Mouse (Mus musculus): ENCODE data around the gene Fbxo27.
A peak's percentile ranks its signal among the peaks of the same experiment; 100 is the strongest.
"Not testable (repeated sequence)": the region's sequence is repeated elsewhere in the genome, so short reads cannot be mapped to it uniquely, and the experiment has no call there.

Fbxo27 gene

DNA sequence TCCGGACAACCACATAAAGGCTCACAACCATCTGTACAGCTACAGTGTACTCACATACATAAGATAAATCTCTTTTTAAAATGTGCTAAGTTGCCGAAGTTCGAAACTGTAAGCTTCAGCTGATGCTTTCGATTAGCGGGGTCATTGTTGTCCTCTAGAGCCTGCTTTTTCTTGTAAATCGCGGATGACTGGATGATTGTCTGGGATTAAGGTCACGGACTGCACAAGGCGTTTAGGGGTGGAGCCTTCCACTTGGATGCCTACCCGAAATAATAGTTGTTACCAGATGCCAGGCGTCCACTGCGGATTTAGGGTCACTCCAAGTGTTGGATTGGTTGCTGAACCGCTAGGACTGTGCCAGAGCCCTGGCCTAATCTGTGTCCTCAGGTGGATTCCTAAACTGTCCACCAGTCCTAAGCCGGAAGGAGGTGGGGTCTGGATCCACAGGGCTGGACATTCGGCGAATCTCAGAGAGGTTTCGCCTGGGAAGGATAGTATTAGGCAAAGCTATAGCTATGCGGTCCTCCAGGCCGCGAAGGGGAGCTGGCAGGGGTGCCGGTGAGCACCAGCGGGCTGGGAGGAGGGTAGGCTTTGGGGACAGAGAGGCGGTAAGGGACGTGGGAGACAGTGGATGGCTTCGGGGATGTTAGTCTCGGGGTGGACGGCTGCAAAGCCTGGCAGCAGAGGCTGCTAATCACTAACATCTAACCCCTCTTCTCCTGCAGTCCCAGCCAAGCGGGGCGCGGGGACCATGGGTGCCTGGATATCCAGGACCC, at the start of gene Fbxo27:
Fbxo27 (plus strand) TSS at position 305 of the 776 bp plus-strand sequence.
- DNase-seq = peak; percentile 80 to 84

DNA sequence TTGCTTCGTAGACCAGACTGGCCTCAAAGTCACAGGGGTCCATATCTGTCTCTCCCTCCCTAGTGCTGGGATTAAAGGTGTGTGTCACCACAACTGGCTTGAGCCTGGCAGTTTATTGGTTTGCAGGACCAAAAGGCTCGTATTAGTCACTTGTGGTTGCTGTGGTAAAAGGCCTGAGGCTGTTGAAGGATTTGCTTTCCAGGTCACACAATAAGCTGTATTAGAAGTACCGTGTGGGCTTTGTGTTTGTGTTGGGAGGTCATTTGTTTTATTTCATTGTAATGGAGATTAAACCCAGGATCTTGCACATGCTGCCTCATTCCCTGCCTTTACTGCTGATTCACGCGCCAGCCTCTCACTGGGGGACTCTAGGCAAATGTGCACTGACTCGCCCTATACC, 47.3 kb upstream of the Fbxo27 start:
- DNase-seq = no peak

DNA sequence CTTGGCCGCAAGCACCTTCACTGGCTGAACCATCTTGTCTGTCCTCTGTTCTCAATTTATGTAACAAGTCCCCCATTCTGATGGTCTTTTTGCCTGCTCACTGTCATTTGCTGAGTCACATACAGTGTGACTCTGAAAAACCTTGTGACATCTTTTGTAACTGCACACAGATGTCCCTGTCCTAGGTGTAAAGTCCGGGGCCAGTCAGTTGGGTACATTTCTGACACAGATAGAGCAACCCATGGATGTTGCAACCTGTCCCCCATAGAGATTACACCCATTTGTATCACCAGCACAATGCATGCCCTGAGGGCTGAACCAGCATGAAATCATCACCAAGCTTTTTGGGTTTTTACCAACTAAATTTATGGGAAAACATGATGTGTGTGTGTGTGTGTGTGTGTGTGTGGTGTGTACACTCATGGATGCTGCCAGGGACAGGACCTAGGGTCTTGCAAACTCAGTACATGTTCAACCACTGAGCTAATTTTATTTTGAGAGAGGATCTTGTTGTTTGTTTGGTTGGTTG, 46.6 kb upstream of the Fbxo27 start:
- DNase-seq = no peak

DNA sequence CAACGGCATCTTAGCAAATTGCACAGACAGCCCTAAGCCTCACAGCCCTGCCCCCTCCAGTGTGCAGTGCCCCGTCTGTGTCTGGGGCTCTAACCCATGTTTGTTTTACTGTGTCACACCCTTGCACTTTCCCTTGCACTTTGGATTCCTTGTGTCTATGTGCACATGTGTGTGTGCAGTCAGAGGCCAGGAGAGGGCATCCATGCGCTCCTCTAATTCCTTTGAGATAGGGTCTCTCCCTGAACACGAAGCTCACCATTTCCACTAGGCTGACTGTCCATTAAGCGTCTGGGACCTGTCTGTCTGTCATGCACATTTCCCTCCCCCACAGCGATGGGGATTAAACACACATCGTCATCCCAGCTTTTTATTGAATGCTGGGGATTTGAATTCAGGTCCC, 45.6 kb upstream of the Fbxo27 start:
- no peak for DNase-seq

DNA sequence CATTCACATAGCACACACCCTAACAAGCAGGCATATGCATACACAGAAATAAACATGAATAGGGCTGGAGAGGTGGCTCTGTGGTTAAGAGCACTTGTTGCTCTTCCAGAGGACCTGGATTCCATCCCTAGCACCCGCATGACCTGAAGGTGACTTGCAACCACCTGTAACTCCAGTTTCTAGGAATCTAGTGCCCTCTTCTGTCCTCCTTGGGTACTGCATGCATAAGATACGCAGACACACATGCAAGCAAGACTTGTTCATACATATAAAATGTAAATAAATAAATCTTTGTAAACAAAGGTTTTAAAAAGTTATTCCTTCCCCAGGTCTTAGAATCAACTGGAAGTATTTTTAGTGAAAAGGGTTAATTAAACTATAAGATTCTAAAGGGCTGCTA, 41.5 kb upstream of the Fbxo27 start:
- DNase-seq = peak in 1 of 2 experiments; percentile 7

DNA sequence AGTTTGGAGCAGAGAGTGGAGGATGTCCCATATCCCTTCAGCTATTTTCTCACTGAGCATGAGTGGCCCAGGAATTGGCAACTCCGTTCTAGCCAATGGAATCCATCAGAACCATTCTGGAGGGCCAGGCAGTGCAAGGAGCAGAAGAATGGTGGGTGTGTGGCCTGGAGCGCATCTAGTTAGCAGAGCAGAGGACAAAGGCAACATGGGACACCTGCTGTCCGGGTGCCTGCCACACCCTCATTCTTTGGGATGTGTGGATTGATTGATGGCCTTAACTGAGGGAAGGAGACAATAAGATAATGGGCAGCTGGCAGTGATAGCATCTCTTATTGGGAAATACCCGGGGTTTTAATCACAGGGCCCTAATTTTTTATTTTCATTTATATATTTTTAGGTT, 36.2 kb upstream of the Fbxo27 start:
- no peak for DNase-seq

DNA sequence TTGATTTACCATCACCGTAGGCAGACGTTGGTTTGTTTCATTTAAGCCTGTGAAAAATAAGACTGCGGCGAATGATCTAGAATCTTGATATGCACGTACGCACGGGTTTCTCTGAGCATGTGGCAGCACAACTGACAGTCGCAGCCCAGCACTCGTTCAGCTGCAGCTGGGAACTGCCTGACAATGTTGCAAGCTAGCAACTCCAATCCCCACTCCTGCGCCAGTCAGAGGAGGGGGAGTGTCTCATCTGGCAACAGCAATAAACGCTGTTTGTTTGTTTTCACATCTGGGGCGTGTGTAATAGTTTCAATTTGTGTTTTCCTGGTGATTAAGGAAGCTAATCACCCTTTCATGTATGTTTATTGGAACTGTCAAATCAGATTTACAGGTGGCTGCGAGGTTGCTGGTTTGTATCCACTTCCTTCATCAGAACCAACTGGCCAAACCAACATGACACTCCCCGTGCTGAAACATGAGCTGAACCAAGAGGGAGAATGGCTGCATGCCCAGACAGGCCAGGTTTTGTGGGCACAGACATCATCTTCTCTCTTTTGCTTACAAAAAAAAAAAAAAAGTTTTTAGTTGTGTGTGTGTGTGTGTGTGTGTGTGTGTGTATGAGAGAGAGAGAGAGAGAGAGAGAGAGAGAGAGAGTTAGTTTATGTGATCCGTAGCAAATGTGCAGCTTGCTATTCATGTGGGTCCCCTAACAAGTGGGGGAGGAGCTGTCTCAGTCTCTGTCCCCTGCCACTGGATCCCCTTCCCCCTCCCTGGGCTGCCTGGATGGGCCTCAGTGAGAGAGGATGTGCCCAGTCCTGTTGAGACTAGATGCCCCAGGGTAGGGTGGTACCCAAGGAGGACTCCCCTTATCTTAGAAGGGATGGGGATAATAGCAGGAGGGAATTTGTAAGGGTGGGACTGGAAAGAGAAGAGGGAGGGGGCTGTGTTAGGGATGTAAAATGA, 26.7 kb upstream of the Fbxo27 start:
- no peak for DNase-seq

DNA sequence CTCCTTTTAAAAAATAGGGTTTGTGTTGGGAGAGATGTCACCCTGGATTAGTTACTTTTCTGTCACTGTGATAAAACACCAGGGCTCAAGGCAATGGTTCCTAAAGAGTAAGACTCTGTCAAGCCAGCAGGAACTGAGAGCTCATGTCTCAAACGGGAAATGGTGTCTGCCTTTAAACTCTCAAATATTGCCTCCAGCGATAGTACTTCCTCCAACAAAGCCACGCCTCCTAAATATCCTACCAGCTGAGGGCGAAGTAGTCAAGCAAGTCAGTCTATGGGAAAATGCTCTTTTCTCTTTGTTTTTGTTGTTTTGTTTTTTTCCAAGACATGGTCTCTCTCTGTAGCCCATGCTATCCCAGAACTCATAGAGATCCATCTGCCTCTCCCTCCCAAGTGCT, 21.5 kb upstream of the Fbxo27 start:
- no peak for DNase-seq

DNA sequence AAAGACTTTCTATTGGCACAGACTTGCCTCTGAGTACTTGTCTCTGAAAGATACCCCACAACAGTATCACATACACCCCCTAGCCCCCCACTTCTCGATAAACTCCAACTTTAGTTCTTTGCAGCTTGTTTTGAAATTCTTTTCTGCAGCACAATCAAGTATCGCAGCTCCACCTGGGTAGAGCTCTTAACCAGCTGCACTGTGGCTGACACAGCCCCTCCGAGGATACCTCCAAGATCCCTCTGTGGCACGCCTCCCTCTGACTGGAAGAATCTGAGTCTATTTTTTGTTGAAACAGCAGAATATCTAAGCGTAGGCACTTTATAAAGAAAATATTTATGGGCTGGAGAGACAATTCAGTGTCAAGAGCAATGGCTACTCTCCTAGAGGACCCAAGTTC, 20.4 kb upstream of the Fbxo27 start:
- DNase-seq = no peak

DNA sequence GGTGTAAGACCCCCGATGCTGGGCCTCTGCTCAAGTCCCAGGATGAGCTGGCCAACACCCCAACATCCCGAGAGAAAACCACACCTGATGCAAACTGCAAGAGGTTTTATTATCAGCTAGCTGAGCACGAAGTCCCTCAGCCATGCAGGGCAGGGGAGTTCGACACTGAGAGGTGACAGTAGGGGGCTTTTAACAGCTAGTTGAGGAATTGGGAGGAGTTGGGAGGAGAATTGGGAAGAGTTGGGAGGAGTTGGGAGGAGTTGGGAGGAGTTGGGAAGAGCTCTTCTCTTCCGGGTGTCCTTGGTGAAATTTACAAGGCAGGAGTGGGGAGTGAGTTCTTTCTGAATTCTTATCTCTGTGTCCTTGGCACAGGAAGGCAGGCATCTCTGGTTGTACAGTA, 19.9 kb upstream of the Fbxo27 start:
- DNase-seq = not testable (repeated sequence)

DNA sequence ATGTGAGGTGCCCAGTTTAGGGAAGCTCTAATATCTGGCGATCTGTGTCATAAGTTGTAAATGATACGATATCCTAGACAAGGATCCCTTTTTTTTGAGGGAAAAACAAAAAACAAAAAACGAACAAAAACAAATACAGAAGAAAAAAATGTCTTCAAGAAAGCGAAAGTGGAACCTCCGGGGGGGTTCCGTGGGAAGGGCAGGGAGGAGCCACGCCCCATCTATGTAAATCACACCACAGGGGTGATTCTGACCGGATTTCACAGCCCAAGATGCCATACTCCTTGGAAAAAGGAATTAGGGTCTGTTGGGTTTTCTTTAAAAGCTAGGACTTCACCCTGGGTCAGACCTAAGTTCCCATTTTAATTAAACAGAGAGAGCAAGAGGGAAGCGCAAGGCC, 17.7 kb upstream of the Fbxo27 start:
- DNase-seq = no peak

DNA sequence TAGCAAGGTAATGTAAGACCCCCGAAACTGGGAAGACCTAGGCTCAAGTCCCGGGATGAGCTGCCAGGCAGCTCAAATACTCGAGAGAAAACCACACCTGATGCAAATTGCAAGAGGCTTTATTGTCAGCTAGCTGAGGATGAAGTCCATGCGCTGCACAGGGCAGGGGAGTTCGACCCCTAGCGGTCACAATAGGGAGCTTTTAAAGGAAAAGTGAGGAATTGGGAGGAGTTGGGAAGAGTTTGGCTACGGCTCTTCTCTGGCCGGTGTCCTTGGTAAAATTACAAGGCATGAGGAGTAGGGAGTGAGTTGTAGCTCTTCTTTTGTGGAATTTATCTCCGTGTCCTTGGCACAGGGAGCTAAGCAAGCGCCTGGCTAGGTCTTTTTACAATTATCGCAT, 16.9 kb upstream of the Fbxo27 start:
- DNase-seq = peak in 1 of 2 experiments; percentile 16

DNA sequence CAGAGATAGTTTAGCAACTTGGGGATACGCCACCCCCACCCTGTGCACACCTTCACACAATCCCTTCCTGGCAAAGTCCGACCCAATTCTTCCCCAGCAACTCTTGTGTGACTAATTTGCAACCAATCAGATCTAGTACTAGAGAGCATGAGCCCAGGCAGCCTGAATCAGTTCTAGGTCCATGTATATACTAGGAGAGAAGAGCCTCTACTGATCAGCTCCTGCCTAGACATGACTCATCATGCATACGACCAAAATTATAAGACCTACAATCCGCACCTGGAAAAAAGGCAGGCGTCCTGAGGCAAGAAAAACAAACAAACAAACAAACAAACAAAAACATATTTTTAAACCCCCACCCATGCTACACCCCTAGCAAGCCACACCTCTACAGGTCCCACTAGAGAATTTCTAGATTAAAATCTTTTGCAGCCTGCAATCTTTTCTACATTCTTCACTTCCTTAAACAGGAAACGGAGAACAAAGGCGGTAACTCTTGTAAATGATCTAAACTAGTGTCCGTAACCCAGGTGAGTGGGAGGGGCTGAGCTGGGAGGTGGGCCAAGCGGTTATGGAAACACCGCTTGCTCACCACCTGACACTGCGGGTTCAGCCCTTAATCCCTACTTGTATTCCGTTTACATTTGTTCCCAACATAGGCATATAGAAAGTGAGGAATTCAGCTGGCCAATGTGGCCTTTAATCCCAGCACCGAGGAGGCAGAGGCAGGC, 15.7 kb upstream of the Fbxo27 start:
- DNase-seq = no peak

DNA sequence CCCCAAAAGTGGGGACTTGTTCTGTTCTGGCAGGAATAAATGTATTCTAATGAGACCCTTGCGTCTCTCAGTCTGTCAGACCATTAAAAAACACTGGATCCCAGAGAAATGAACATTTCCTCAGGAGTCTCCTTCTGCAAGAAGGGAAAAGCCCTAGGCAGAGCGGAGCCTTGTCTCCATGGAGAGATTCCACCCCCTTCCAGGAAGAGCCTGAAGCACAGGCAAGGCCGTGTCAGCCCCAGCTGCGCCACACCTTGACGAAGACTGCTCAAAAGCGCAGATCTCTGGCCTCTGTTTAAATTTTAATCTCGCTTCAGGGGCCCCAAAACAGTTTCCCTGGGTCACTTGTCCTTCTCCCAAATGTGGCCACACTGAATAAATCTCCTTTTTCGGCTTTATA, 15.0 kb upstream of the Fbxo27 start:
- DNase-seq = no peak

DNA sequence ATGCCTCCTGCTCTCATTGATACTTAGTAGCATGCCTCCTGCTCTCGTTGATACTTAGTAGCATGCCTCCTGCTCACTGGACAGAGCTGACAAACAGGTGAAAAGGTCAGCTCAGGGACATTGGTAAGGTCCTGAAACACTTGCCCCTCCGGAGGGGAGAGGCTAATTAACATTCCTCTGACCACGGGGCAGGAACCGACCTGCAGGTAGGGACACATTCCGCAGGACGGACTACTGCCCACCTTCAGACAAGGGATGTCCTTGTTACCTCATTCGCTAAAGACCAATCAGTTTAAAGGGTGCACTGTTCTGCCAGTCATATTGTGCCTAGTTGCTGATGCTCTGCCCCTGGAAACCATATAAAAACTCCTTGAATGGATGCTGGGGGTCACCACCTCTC, 1.6 kb upstream of the Fbxo27 start:
- no peak for DNase-seq

DNA sequence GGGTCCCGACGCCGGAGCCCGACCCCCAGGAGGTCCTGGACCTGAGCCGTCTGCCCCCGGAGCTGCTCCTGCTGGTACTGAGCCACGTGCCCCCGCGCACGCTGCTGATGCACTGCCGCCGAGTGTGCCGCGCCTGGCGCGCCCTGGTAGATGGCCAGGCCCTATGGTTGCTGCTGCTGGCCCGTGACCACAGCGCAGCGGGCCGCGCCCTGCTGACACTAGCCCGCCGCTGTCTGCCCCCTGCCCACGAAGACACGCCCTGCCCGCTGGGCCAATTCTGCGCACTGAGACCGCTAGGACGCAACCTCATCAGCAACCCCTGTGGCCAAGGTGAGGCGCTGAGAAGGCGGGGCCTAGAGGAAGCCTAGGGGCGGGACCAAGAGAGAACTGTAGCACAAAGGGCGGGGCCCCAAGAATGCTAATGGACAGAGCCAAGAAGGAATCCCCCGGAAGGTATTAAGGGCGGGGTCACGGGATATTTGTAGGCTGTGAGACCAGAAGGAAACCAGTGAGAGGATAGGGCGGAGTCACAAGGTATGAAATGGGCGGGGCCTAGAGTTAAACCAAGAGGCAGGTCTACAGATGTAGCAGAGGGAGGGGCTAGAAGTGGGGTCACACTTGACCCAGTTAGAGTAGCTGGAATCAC, 795 bp downstream of the Fbxo27 start:
- DNase-seq = peak; percentile 91 to 94

DNA sequence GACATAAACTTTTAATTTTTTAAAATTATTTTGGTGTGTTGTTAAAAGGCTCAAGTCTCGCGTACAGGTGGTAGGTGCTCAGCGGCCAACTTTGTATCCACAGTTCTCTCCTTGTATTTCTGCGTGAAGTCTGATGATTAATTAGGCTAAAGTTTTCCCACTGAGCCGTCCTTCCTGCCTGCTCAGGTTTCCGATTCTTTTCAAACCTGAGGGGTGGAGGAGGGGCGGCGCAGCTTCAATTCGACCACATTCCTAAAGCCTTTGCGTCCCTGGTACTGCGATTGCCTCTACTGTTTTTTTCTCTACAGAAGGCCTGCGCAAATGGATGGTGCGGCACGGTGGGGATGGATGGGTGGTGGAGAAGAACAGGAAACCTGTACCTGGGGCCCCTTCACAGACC, 1.8 kb downstream of the Fbxo27 start:
- DNase-seq = peak in 1 of 2 experiments; percentile 24

DNA sequence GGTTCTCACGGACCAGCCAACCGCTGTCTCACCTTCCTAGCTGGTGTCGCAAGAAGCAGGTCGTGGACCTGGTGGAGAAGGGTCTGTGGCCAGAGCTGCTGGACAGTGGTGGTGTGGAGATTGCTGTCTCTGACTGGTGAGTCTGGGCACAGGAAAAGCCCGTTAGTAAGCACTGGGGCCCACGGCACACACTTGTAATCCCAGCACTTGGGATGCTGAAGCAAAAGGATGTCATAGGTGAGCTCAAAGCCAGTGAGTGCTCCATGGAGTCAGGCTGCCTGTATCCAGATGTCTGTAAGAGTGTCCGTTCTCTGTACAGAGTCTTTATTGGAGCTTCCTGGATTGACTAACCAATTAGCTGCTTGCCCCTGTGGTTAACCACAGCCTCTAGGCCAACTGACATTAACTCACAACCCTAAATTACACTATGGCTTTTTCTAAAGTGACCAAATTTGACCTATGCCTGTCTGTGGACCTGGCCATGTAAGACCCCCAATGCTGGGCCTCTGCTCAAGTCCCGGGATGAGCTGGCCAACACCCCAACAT, 2.4 kb downstream of the Fbxo27 start:
- no peak for DNase-seq

DNA sequence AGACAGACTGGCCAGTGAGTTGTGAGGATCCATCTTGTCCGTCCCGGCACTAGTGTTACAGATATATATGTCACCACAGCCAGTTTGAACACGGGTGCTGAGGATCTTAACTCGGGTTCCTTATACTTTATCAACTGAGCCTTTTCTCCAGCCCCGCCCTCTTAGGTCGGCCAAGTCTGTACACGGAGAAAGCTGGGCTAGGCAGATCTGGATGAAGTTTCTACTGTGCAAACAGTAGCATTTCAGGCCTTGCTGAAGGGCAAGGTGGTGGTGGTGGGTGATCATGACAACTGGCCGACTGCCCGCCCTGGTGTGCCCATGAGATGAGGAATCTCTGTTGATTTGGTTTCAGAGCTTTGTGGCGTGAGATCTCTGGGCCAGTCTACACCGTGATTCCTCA, 4.6 kb downstream of the Fbxo27 start:
- DNase-seq = no peak

DNA sequence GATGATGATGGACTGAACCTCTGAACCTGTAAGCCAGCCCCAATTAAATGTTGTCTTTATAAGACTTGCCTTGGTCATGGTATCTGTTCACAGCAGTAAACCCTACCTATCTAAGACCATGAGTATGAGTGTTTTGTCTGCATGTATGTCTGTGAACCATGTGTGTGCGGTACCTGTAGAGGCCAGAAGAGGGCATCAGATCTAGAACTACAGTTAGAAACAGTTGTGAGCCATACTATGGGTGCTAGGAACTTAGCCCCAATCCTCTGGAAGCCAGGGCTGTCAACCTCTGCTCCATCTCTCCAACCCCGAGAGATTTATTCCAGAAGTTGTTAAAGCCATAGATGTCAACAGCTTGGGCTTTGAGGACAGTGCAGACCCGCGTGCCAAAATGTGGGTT, 7.6 kb downstream of the Fbxo27 start:
- DNase-seq = no peak

DNA sequence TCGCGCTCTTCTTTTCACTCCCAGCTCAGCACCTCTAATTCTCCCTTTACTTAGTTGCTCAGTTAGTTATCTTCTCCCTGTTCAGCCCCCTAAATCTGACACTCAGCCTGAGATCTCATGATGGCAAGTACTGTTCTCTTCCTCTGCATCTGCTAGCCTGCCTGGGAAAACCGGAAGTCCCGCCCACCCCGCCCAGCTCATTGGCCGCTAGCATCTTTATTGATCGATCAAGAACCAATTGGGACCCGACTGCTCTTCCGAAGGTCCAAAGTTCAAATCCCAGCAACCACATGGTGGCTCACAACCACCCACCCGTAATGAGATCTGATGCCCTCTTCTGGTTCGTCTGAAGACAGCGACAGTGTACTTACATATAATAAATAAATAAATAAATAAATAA, 8.7 kb downstream of the Fbxo27 start:
- not testable (repeated sequence) for DNase-seq

DNA sequence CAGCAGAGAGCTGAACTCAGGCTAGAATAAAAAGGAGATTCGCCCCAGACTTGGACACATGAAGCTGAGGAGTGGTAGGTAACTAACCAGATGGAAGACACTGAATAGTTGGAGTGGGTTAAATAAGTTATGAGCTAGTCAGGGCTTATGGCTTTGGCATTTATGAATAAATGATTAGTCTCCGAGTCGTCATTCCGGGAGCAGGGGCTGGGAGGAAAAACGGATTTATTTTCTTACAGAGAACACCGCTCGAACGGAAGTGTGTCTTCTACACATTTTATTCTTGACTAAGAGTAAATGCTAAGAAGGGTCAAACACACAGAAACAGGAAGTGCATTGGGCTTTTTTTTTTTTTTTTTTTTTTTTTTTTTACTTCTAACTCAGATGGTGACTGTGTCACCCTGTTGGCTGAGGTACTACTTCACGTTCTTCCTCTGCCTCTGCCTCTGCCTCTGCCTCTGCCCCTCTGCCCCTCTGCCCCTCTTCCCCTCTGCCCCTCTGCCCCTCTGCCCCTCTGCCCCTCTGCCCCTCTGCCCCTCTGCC, 10.0 kb downstream of the Fbxo27 start:
- no peak for DNase-seq
